Mouse (Mus musculus): ENCODE data around the gene Olfr1512.

DNA sequence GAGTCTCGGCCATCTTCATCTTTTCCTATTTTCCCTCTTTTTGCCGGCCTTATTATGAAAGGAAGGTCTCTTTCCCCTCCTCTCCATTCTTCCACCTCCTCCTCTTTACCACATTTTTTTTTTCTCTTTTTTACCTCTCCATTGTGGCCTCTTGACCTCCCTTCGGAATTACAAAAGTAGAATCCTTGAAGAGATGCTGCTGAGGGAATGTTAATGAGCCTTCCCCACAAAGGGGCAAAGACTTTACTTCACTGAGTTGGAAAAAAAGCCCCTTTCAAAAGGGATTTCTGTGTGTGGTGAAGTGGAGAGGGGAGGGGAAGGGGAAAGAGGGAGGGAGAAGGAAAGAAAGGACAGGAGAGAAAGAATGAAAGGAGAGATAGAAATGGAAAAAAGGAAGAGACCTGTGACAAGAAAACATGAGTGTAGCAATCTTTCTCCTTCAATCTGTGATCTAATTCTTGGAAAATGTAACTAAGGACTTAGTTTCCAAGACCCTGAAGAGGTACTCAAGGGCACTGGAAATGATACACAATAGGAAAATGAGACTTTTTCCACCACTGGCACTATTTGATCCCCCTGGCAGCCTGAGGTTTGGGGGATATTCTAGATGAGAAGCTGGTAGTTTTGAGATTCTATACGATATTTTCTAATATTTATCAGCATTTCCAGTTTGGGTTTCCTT is 47.8 kb downstream of the Olfr1512 start:
- no peak for TF ChIP-seq CTCF (IDR thresholded peaks at IDR 0.05; ENCODE audit: borderline replicate concordance, control insufficient read depth, extremely low read depth, insufficient read depth, low read length, poor library complexity)
- no peak for TF ChIP-seq POLR2A (IDR thresholded peaks at IDR 0.05; ENCODE audit: control insufficient read depth, extremely low read depth, insufficient read depth, low read length, poor library complexity)
